Mouse (Mus musculus) c-Kit-positive CD71-positive TER-119-positive erythroid progenitor cells, embryonic 14.5 days (primary cell): Measurements from ENCODE around the gene Exoc4.
A peak's percentile ranks its signal among the peaks of the same experiment; 100 is the strongest.

Experiments
- DNase-seq: peaks from one replicate; pipeline ENCODE4 v3.0.0-alpha.2; 2013; ENCODE audit warnings: low spot score

Exoc4 gene

DNA sequence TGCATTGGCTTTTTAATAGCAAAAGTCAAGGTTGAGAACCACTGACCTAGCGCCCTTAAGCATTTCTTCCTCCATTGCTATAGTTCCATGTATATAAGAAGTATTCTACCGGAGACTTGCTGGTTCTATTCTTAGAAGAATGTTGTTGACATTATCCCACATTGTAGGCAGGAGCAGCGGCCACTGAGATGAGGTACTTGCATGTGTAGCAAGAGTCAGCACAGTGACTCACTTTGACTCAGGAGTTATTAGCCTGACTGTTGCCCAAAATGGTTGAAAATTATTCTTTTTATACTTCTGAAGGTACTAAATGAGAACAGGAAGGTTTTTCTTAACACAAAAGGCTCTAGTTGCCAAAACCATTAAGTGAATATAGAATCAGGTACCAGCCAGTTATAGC lies 620.4 kb downstream of the Exoc4 start:
- DNase-seq: no peak

DNA sequence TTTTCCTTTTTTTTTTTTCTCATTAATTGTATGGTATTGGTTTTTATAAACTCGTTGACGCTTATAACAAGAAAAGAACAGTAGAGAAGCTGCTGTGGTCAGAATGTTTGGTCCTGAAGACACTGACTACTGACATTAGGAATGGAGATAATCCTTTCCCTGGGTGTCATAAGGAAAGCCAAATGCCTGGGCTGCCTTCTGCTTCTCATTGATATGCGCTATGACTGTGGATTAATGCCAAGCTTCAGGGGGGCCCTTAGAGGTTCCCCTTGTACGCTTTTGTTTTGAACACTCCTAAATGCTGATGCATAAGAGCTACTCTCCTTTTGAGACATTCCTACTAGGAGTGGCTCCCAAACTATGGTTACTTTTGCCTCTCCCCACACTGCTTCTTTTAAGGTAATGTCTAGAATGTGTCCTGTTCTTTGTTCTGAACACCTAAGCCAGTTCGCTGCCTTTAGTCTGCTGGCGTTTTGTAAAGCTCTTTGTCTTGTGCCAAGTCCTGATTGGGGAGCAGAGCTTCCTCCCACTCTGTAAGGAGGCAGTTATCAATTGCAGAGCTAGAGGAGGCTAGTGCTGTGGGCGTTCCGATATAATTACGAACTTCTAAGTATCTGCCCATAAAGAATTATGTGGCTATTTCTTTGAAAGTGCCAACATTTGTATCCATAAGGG lies 621.7 kb downstream of the Exoc4 start:
- no peak for DNase-seq

DNA sequence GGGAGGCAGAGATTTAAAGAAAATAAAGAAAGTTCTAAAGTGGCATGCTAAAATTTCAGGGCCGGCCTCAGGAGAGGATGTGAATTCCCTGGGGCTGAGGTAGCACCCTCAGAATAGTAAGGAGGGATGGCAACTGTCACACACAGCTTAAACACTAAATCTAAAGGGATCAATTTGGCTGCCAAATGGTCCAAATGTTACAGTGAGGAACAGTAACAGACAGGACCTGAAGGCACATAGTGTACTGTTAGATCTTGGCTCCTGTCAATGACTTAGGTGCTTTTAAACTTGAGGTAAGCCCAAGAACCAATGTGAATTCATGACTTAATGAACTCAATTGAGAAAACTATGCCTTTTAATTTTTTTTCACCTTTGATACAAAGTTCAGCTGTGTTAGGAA lies 622.4 kb downstream of the Exoc4 start:
- no peak for DNase-seq

DNA sequence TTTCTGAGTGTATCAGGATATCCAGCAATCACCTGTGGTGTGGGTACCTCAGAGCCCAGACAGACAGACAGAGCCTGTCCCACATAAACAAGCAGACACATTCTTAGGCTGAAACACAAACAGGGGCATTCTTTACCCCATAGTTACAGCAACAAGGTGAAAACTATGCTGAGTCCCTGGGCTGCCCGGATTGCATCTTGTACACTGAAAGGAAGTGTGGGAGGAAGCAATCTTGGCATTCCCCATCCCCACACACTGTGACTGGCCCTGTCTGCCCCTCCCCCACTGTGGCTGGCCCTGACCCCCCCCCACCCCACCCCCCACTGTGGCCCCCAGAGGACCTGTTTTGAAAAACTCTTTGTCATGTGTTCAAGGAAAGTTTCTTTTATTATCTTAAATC lies 623.3 kb downstream of the Exoc4 start:
- no peak for DNase-seq

DNA sequence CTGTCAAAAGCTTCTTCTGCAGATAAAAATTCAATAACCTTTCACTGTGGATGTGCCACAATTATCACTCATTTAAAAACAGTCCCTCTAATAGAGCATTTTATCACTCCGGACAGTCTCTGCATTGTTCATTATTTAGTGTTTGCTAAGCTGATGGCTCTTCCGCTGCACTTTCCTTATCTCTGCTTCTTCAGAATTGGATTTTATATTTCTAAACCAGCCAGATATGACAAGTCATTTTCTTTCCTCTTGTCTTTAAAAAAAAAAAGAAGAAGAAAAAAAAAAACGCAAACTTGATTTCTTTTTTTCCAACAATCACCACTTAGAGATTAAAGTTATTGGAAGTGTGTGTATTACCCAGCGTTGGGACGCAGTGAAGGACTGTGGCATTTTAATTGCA lies 624.1 kb downstream of the Exoc4 start:
- DNase-seq: no peak

DNA sequence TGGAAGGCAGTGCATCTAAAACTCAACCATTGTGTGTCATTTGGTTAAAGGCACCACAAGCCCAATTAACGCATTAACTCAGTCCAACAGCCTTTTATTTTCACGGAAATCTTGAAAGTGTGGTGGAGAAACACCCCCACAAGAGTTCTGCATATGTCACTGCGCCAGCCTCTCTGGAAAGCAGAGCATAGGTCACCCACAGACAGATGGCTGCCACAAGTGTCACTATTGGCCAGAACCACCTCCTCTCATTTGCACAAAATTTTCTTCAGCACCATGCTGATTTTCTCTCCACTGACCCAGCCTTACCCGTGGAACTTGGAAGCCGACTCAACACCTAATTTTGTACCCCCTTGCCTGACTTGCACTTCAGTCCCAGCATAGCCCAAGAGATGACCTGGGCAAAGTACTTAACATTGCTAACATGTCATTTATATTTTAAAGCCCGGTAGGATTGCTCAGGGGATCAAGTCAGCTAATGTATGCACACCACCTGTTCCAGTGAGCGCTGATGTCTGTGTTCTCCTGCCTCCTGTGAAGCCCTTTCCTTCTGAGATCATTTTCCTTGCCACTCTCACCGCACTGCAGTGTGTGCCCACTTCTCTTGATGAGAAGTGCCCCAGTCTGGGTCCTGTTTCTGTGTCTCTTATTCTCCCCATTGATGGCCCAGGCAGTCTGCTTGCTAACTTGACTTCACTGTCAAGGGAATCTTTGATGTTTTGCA lies 625.6 kb downstream of the Exoc4 start:
- no peak for DNase-seq

DNA sequence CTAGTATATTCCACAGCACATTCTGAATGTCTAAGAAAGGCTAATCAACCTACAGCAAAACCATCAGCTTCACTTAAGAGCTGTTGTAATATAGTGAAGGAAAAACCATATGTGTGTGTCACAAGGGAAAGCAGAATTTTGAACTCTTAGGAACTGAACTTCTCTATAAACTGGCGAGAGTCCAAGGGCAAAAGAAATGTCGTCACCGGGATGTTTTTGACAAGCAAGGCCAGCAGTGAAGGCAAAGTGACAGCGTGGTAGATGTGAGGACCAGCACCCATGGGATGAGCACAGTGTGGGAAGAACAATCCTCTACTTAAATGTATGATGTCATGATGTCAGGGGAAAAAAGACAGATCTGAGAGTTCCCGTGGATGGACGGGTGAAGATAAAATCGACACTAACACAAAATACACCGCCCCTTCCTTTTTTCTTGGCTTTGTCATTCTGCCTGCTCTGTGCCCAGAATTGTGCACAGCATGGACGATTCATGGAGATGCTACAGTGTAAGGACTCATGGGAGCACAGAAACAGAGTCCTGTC lies 635.3 kb downstream of the Exoc4 start:
- no peak for DNase-seq

DNA sequence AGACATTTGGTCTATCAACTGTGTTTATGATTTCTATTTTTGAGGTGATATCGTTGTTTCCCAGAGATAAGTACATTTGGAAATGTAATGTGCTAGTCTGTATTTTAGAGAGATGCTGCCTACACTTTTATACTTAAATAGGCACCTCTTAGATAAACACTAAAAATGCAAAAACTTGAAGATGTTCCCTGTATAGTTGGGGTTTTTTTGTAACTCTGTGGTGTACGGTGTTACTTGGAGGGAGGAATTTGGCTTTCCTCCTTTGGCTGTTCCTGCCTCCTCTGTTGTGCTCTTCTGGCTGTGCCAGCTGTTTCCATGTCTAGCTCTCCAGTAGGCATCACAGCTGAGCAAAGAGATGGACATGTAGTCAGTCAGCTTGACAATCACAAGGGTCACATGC lies 638.1 kb downstream of the Exoc4 start:
- DNase-seq: no peak

DNA sequence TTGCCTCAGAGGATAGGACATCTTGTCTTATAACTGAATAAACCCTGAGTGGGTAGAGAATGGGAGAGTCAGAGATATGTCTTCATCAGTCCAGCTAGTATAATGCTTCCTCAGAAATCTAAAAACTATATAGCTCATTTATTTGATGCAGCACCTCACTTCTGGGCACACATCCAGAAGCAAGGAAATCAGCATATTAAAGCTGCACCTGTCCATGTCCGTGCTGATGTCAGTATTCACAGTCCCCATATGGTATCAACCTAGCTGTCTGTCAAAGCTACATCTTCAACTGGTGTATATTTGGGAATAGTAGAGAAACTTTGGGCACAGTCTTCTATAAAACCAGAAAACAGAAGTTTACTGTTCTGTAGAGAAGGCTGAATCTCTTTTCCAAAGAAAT lies 642.0 kb downstream of the Exoc4 start:
- no peak for DNase-seq

DNA sequence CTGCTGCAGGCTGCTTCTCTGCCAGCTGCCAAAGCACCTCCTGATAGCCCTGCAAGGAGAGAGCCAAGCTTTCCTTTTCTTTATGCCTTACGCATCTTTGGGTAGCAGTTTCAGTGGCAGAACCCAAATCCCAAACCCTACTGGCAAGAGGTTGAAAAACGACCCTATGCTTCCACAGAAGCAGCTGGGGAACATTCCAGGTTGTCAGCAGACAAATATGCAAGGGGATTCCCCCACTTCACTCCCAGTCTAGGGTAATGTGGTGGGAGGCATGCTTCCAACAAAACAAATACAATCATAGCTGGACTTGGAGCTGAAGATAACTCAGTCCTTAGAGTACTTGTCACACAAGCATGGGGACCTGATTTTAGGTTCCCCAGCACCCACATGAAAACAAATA lies 643.3 kb downstream of the Exoc4 start:
- DNase-seq: no peak

DNA sequence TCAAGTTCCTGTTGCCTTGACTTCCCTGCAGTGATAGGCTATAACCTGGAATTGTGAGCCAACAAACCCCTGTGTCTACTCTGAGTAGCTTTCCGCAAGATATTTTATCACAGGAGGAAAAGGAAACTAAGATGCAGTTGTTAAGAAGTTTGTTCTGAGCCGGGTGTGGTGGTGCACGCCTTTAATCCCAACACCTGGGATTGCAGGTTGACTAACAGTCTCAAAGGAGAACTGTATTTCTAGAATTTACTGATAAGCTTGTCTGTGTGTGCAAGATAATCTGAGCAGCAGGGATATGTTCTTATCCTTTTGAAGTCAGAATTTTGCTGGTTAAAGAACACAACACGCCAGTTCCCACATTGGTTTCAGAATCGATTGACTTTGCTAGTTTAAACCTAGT lies 651.1 kb downstream of the Exoc4 start:
- DNase-seq: no peak

DNA sequence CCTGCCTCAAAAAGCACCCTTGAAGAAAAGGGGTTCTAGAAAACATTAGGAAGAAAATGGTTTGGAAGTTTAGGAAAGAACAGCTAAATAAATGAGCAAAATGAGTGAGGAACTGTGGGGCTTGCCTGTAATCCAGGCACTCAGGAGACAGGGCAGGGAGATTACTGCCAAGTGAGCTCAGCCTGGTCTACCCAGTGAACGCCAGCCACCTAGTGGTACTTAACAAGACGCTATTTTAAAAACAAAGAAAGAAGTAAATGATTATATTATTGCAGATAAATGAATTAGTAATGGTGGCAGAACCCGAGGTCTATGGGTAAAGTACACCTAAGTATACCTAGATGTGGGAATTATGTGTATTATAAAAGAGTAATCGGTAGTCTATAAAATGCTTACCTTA lies 651.7 kb downstream of the Exoc4 start:
- no peak for DNase-seq

DNA sequence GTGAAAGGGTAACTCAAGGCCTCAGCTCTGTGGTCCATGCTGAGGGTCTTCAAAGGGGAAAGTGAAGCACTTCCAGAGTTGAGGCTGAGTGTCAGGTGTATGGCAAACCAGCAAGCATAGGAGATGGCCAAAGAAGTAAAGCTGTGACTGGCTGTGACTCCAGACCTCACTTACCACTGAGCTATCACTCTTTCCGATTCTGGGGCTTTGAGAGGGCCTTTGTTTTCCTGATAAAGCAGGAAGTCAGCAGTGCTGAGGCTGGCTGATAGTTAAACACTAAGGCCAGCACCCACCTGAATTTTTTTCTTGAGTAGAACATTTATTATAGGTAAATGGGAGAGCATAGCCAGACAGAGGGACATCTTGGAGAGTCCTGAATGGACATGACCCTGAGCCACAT lies 656.2 kb downstream of the Exoc4 start:
- DNase-seq: no peak

DNA sequence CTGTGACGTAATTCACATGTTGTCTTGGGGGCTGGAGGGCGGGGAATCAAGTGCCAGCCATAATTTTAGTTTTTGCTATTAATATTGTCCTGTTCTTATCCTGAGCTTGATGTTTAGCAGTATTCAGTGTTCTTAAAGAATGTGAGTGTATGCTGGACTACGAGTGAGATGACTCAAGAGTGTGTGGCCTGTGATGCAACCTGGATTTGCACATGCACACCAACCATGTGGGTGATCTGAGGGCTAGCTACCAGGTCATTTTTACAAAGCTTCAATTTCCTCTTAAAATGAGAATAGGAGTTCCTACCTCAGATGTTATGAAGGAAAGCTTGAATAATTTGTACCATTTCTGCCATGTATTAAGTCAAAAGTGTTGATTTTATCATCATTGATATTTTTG lies 661.8 kb downstream of the Exoc4 start:
- DNase-seq: no peak

DNA sequence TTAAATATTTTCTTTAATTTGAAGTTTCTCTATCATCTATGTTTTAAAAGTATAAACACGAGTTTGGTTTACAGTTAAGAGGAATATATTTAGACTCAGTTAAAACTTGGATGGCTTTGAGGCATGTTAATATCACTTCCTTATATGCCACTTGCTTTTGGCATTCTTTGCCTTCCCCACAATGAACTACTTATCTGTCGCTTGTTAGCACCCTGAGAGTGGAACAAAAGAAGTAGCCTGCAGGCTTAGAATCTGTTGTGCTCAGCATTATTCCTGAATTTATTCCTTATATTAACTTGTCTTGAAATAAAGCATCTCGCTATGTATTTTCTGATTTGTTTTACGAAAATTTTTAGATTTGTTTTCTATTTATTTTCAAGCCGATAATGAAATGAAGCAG lies 664.2 kb downstream of the Exoc4 start:
- DNase-seq: no peak

DNA sequence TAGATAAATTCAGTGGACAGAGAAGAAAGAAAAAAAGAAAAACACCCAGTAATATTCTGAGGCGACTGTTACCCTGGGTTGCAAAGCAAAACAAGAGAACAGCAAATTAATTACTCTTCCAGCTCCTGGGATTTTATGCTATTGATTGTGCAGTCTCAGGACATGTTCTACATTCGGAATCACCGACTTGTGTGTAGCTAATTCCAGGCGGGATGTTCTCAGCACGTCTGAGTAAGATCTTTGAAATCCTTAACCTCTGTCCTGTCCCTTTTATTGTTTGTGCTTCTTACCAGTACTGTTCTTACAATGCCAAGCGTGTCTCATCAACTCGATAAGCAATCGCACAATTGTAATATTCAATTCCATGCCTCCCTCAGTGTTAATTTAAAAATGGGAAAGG lies 664.6 kb downstream of the Exoc4 start:
- DNase-seq: no peak

DNA sequence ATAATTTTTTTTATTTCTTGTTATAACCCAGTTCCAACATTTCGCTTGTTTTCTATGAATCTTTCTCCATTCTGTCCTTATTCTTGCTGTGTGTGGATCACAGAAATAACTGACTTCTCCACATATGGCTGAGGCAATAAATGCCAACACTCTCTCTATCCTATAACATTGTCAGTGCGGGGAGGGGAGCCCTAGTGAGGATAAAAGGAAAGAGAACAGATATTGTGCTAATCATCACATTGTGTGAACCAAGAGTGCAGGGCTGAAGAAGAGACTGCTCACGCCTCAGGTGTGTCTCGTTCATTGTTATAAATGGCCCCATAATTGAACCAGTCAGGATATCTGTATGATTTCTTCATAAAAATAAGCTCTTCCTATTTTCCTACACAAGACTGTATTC lies 665.1 kb downstream of the Exoc4 start:
- no peak for DNase-seq

DNA sequence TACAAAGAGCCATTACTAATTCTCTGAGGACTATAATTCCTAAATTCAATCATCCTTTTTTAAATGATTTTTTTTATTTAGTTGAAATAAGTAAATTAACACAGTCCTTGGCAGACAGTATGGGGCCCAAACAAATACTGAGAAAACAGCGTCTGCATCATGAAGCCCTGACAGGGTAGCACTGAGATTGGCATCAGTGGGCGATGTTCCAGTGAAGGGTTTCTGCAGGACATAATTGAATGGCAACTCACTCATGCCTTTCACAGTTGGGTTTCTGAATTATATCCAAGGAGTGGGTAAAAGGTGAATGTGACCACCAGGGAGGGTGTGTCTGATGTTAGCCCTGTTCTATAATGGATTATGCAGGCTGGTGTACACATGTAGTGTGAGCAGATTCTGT lies 674.7 kb downstream of the Exoc4 start:
- no peak for DNase-seq

DNA sequence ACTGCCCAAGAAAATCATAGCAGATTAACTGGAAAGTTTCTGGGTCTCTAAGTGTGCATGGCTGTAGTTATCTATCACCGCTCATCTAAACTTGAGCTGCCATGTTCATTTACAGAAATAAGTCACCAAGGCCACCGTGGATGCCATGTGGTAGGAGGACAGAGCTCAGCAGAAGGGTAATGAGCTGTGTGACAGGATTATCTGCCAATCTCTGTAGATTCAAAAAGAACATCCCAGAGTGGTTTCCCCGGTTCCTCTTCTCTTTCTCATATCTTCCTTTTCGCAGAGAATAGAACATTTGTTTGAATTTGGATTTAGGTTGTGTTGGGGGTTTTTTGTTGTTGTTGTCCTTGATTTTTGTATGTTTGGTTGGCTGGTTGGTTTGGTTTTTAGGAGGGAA lies 676.0 kb downstream of the Exoc4 start:
- no peak for DNase-seq

DNA sequence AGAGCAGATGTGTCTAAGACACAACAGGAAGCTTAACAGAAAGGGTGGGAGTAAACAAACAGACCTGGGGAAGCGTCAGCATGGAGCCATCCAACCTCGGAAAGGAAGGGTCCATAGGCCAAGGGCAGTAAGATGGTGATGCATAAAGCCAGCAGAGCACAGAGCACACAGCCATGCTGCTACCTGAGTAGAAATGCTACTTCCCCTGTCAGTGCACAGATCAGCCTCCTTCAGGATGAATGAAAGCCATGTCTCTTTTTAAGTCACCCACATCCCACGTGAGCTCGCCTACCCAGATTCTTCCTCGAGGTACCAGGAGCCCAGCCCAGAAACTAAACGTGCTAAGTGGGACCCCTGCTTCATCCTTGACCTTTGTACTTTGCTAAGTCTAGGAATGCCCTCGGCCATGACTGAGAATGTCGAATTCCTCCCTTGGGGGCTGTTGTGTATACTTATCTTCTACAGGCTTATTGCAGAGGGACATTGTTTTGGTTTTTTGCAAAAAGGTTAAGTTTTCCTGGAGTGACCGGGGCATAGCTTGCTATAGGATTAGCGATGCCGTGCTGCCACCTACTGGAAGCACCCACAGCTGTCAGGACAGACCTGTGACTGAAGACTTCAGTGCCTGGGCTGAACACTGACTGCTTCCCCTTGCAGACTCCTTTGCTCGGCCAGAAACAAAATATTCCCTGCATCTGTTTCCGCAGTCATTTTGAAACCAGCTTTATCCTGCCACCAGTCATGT lies 680.6 kb downstream of the Exoc4 start:
- peak; percentile 29 for DNase-seq

DNA sequence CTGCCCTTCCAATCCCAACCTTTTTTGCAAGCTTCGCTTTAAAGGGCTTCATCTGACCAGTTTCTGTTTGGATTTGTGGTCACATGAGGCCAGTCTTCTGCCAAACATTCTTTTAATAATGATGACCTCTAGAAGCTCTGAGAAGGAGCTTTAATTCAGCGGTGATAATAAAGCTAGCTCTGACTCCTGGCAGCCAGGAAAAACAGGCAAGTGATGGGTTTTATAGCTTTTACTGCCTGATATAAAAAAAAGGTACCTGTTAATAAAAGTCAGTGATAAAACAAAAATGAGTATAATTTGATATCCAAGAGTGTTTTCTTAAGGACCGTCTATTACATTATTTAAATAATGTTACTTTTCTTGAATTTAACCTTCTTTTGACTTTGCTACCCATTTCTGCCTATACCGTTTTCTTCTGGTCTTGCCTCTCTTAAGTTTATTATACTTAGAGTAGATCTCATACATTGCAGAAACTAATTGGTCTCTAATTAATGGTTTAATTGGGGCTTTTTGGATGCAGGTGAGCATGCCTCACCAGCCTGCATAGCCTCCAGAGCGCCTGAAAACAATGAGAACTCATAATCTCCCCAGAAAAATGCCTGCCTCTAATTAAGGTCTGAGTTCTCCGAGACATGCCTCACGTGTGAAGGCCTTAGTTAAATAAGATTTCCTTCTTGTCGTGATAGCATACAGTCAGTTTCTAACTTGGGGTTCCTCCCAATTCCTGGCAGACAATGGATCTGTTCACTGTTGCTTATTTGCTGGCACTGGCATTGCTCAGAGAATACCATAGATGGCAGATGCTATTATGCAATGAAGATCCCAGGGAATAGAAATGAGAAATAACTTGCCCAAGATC lies 681.4 kb downstream of the Exoc4 start:
- no peak for DNase-seq

DNA sequence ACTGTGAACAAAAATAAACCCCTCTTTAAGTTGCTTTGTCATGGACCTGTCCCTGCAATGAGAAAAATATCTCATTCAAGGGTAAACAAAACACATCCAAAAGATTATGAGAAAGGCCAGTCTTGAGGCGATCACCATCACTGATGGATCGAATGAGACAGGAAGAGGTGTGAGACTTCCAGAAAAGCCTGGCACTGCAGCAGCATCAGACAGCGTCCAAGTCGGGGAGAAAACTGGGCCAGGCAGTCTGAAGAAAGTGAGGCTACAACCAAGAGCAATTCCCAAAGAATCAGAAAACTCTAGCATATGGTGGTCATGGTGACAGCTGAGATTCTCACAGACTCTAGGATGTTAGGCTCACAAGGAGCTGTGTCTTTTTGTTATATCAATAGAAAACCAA lies 689.0 kb downstream of the Exoc4 start:
- DNase-seq: no peak
